Mouse (Mus musculus): ENCODE data around the gene Rhox7b.
A peak's percentile ranks its signal among the peaks of the same experiment; 100 is the strongest.
"Not testable (repeated sequence)": the region's sequence is repeated elsewhere in the genome, so short reads cannot be mapped to it uniquely, and the experiment has no call there.

Rhox7b gene

DNA sequence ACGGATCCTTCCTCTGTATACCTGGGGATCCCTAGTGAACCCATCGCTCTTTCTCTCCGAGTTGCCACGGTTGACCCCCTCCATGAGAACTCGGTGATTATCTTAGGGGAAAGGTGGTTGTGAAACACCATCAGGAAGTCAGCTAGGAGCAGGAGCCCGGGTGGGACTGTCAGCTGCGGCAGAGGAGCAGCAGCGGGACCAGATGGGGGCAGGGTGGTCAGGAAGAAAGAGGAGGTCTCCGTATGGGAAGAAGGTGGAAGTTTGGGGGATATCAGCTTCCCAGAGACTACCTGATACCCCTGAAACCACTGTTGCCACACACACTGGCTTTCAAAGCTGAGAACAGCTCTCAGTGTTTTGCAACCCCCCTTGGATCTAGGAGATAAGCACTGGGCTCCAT, at the start of gene Rhox7b:
Gene Rhox7b, minus strand, starts transcription at position 101 of the 400 bp plus-strand sequence.
- not testable (repeated sequence) for DNase-seq (ENCODE audit: low spot score)

- DNase-seq (ENCODE audit: low spot score) = no peak
Observed at GRCm38 (mm10) chrX:37916311-37916710, 19.3 kb upstream of the Rhox7b start.

- DNase-seq (ENCODE audit: low spot score) = peak; percentile 23
Observed at GRCm38 (mm10) chrX:37908581-37908980, 11.5 kb upstream of the Rhox7b start.

GRCm38 (mm10) chrX:37903727-37904126, 6.7 kb upstream of the Rhox7b start:
- peak; percentile 20 for DNase-seq (ENCODE audit: low spot score)

GRCm38 (mm10) chrX:37901670-37902069, 4.6 kb upstream of the Rhox7b start, which contains the start of gene Rhox9:
Gene Rhox9, minus strand, starts transcription at chrX:37901770.
- DNase-seq (ENCODE audit: low spot score) = not testable (repeated sequence)

DNA sequence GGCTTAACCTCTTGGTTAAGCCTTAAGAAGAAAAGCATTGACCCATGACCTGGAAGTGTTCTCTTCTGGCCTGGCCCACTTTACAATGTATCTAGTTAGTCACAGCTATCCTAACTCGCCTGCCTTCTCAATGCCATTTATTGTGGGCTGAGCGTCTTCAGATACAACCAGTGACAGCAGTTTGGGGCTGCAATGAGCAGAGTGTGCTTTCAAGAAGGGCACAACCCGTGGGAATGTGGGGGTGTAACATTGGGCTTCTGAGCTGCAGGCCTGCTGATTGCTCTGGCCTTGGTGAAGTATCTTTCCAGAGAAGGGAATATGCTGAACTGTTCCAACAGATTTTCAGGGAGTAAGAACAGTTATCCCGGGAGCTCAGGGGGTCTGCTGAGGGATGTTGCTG, 18.2 kb downstream of the Rhox7b start, which contains the start of gene Rhox8:
Gene Rhox8, minus strand, starts transcription at position 101 of the 400 bp plus-strand sequence.
- no peak for DNase-seq (ENCODE audit: low spot score)

DNA sequence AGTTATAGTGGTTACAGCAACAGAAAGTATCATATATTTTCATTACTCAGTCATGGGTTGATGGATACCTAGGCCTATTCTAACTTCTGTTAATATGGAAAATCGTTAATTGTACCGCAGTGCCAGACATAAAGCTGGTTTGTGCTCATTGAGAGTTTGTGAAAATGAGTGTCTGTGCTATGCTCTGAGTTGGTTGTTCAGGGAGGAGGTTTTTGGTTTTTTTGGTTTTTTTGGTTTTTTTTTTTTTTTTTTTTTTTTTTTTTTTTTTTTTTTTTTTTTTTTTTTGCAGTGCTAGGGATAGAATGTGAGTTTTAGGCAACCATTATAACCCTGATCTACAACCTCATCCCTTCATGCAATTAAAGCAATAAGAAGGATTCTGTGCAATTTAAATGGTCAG, 25.4 kb downstream of the Rhox7b start:
- no peak for DNase-seq (ENCODE audit: low spot score)

Measured in ovary, postnatal 36 days (tissue).